Mouse (Mus musculus): ENCODE measurements around the gene Ranbp2.

The Ranbp2 gene

DNA sequence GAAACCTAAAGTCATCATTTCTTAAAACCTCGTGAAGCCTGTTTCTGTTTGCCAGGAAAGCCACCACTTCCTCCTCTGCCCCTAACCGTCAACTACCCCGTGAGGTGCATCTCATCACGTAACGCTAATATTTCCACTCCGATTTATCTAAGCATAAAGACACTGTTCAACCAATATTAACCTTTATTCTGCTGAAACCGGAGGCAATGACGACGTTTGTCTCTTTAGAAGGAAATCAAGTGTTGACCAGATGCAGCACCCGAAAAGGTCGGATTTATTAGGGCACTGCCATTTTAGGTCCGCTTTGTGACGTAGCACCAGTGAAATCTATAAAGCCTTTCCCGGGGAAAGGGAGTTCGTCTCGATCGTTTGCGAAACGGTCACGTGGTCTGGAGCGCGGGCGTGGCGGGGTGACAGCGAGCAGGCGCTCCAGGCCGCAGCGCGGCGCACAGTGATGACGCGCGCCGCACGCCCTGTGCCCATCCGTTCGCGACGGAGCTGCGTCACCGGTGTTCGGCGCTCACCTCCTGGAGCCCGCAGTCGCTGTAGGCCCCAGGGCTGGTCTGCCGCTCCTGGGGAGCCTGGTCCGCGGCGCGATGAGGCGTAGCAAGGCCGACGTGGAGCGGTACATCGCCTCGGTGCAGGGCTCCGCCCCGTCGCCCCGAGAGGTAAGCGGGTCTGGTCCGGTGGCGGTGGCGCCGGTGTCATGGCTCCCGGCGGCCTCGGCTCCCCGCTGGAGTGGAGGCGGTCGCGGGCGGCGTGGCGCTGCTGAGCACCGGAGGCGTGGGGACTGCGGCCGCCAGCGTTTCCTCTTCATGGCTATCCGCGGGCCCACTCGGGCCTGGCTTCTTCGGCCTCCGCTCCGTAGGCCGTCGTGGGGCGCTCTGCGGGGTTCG is at the start of gene Ranbp2:
TSS of gene Ranbp2 (plus strand) at position 537 of the 896 bp plus-strand sequence.
- DNase-seq (ENCODE audit: low read depth, low spot score): peak; percentile 94

DNA sequence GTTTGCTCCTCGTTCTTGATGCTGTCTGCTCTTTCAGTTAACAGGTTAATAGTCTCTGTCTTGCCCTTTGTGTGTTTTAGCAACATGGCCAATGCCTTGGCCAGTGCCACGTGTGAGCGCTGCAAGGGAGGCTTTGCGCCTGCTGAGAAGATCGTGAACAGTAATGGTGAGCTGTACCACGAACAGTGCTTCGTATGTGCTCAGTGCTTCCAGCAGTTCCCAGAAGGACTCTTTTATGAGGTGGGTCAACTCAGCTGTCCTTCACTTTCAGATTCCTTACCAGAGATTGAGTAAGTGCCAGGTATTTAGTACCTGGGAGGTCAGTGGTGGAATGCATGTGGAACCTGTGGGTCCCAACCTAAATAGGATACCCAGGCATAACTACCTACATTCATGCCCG is 47.8 kb upstream of the Ranbp2 start:
- no peak for DNase-seq (ENCODE audit: low read depth, low spot score)

DNA sequence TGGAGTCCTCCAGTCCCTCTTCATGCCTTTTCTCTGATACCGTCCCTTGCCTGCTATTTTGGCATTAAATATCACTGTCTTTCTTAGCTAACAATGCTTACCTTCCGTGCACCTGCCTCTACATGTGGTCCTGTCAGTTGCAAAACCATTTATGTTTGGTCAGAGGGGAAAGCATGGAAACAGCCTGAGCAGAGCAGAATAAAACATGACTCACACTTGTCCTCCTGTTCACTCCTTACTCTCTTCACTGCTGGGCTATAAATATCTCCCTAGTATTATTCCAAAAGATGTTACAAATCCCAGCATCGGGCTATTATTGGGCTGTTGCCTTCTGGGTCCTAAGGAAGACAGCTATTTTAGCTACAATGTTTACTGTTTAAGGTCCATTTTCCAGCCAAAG is 44.9 kb upstream of the Ranbp2 start:
- DNase-seq (ENCODE audit: low read depth, low spot score): no peak

DNA sequence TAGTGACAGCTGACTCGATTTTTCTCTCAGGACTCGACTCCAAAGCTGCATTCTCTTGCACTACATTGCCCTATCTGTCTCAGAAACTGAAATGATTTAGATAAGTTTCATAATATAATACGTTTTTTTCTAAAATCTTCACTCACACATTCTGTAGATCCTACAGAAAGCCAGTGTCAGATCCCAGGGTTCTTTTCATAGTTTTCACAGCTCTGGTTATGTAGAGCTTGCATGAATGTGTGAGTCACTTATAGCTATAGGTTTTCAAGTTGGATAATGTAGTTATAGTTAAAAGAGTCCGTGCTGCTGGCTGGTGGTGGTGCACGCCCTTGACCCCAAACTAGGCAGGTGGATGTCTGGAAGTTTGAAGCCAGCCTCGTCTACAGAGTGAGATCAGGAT is 42.1 kb upstream of the Ranbp2 start:
- DNase-seq (ENCODE audit: low read depth, low spot score): no peak

DNA sequence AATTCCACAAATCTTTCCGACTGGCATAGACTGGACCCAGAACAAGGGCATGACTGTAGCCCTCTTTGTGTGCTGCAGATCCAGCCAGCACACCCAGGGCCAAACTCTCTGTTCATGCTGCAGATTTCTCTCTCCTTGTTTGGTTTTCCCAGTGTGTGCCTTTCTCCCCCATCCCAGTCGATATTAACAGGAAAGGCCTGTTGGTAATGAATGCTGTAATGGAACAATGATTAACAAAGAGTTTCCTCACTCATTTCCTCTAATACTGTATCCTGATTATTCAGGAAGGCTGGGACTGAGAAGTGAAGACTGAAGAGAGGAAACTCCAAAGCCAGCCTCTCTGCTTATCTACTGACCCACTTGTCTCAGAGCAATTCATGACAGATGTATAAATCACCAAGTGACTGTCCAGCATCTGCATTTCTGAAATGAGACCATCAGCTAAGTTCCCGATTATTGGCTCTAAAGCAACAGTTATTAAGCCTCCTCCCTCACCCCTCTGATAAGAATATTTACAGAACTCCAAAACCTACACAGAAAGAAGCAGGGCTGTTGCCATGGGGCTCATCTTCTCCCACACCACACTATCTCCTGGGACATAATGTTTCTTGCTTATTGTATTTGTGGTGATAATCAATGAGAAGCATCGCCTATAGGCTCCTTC is 41.3 kb upstream of the Ranbp2 start:
- DNase-seq (ENCODE audit: low read depth, low spot score): no peak

DNA sequence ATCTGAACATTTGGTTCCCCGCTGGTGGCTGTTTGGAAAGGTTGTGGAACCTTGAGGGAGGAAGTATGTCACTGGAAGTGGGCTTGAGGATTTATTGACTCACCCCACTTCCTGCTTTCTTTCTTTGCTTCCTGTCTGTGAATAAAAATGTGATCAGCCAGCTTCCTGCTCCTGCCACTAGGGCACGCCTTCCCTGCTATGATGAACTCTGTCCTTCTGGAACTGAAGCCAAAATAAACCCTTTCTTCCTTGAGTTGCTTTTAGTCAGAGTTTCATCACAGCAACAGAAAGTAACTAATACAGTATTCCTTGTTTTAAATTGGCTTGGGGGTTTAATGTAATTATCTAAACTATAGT is 40.8 kb upstream of the Ranbp2 start:
- no peak for DNase-seq (ENCODE audit: low read depth, low spot score)

DNA sequence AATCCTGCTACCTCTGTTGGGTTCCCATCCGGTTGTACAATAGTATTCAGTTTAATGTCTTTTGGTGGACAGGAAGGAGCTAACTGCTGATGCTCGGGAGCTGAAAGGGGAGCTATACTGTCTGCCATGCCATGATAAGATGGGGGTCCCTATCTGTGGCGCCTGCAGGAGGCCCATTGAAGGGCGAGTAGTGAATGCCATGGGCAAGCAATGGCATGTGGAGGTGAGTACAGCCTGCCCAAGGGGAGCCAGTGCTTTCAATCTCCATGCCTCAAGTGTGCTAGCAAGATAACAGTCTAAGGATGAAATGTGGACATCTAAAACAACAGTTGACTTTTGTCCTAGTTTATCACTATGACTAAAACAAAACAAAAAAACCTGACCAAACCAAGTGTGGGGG is 34.4 kb upstream of the Ranbp2 start:
- DNase-seq (ENCODE audit: low read depth, low spot score): no peak

DNA sequence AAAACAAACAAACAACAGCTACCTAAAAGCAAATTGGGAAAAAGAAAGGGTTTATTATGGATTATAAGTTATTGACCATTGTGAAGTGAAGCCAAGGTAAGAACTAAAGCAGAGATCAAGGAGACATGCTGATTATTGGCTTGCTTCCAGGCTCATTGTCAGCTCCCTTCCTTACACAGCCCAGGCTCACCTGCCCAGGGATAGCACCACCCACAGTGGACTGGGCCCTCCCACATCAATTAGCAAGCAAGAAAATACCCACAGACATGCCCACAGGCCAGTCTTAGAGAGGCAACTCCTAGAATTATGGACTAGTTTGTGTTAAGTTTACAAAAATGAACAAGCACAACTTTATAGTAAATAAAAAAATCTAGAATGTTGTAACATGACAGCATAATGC is 33.9 kb upstream of the Ranbp2 start:
- no peak for DNase-seq (ENCODE audit: low read depth, low spot score)

DNA sequence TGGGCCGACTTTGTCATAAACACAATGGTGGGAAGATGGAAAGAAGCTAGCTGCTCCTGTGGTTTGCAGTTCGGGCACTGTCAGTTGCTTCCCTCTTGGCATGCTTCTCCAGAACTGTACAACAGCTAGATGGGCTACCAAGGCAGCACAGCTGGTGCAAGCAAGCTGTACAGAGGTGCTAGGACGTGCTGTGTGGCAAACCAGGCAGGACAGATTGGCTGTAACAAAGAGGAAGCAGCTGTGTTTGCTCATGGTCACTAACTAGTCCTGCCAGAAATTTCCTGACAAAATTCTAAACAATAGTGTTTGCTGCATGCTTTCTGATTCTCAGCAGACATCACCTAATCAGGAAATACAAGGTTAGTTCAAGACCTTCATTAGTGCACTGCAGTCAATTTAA is 30.0 kb upstream of the Ranbp2 start:
- DNase-seq (ENCODE audit: low read depth, low spot score): no peak

DNA sequence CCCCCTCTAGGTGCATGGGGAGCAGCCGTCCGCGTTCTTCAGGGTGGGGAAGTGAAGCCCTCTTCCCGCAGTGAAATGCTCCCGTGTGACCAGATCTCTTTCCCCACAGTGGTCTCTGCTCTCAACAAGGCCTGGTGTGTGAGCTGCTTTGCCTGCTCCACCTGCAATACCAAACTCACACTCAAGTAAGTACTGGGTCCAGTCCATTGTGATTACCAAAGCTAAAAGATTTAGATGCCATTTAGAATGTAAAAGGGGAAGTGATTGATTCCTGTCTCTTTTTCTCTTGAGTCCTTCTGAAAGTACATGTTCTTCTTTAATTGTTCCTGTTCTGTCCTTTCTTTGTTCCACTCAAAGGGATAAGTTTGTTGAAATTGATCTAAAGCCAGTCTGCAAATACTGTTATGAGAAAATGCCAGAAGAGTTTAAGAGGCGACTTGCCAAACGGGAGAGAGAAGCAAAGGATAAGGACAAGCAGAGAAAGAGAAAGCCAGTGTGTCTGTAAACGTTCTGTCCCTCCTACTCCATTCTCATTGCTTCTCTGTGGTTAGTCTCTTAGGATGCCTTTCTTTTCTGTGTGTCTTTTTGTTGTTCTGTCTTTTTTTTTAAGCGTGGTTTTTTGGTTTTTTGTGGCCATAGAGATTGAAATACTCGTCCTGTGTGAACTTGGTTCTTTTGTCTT is 28.3 kb upstream of the Ranbp2 start:
- DNase-seq (ENCODE audit: low read depth, low spot score): no peak

DNA sequence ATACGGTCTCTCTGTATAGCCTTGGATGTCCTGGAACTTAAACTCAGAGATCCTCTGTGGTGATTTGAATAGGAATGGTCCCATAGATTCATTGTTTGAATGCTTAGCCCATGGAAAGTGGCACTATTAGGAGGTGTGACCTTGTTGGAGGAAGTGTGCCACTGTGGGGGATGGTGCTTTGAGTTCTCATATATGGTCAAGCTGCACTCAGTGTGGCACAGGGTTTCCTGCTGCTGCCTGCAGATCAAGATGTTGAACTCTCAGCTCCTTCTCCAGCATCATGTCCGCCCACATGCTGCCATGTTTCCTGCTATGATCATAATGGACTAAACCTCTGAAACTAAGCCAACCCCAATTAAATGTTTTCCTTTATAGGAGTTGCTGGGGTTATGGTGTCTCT is 18.8 kb upstream of the Ranbp2 start:
- DNase-seq (ENCODE audit: low read depth, low spot score): no peak

DNA sequence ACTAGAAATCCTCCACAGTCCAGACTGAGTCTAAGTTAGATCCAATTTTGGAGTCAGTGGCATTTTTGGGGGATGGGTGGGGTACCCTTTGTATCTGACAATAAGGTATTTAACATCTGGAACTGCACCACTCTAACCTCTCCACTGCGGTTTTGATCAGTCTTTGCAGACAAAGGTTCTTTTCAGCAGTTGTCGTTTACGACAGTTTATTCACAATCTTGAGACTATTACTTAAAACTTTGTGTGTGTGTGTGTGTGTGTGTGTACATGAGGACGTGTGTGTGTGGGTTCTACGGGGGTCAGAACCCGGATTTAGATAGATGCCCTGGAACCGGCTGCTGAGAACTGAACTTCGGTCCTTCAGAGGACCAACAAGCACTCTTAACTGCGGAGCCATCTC is 870 bp upstream of the Ranbp2 start:
- DNase-seq (ENCODE audit: low read depth, low spot score): no peak

DNA sequence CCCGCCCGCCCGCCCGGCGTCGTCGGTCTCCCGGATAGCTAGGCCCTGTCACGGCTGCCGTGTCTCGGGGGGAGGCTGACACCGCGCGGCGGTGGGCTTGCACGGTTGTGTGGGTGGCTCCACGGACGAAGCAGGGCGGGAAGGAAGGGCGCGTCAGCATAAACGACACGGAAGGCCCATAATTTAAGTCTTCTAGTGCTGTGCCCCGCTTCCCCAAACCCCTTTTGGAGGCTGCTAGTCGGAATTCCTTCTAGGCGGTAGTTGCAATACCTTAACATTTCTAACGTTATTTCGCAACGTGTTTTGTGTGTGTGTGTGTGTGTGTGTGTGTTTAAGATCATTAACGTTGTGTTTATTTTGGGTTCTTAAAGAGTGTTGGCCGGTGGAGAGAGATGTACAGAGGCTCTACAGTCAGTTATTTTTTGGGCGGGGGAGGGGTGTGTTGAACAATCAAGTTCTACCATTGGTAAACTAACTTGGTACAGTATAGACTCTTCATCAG is 611 bp downstream of the Ranbp2 start:
- DNase-seq (ENCODE audit: low read depth, low spot score): no peak

DNA sequence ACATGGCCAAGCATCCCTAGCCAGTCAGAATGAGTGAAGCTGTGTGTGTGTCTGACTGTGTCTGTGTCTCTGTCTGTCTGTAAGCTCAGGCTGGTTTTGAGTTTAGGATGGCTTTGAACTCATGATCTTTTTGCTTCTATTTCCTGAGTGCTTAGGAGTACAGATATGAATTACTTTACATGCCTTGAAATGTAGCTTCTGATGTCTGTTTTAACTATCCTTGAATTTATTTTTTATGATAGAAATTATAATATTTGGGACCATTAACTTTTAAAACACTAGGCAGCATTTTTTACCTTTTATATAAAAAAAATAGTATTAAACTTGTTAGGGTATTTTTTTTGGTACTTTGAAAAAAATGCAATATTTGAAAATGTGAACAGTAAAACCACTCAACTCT is 4.9 kb downstream of the Ranbp2 start:
- no peak for DNase-seq (ENCODE audit: low read depth, low spot score)

DNA sequence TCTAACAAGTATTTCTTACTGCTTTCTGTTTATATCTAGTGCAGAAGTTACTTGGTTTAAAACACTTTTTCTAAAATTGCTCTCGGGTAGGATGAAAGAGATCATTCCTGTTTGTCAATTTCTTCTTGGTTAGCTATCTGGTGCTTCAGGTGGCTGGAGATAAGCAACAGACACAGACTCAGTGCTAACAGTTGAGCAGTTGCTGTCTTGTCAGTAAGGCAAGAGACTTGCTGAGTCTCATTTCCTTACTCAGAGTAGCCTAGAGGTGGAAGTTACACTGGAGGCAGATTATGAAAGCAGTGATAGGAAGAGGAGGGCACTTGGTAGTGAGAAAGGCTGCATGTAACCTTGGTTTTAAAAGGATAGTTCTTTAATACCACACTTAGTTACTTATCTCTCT is 5.5 kb downstream of the Ranbp2 start:
- DNase-seq (ENCODE audit: low read depth, low spot score): no peak

DNA sequence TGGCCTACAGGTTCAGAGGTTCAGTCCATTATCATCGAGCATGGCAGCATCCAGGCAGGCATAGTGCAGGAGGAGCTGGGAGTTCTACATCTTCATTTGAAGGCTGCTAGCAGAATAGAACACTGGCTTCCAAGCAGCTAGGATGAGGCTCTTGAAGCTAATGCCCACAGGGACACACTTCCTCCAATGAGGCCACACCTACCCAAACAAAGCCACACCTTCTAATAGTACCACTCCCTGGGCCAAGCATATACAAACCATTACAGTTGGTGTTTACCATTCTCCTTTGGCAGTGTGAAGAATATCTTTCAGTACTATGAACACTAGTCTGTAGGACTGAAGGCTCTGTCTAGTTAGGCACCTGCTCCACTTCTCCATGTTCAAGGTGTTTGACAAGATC is 13.2 kb downstream of the Ranbp2 start:
- no peak for DNase-seq (ENCODE audit: low read depth, low spot score)

DNA sequence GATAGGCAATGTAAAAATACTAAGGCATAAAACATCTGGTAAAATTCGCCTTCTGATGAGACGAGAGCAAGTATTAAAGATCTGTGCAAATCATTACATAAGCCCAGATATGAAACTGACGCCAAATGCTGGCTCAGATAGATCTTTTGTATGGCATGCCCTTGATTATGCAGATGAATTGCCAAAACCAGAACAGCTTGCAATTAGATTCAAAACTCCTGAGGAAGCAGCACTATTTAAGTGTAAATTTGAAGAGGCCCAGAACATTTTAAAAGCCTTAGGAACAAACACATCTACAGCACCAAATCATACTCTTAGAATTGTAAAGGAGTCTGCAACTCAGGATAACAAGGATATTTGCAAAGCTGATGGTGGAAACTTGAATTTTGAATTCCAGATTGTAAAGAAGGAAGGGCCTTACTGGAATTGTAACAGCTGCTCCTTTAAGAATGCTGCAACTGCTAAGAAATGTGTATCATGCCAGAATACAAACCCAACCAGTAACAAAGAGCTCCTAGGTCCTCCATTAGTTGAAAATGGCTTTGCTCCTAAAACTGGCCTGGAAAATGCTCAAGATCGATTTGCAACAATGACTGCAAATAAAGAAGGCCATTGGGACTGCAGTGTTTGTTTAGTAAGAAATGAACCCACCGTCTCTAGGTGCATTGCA is 30.5 kb downstream of the Ranbp2 start:
- no peak for DNase-seq (ENCODE audit: low read depth, low spot score)

DNA sequence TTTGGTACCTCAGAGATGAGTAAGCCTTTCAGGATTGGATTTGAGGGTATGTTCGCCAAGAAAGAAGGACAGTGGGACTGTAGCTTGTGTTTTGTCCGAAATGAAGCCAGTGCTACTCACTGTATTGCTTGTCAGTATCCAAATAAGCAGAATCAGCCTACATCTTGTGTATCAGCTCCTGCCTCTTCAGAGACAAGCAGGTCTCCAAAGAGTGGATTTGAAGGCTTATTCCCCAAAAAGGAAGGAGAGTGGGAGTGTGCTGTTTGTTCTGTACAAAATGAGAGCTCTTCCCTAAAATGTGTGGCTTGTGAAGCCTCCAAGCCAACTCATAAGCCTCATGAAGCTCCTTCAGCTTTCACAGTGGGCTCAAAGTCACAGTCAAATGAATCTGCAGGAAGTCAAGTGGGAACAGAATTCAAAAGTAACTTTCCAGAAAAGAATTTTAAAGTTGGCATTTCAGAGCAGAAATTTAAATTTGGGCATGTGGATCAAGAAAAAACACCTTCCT is 31.4 kb downstream of the Ranbp2 start:
- no peak for DNase-seq (ENCODE audit: low read depth, low spot score)

DNA sequence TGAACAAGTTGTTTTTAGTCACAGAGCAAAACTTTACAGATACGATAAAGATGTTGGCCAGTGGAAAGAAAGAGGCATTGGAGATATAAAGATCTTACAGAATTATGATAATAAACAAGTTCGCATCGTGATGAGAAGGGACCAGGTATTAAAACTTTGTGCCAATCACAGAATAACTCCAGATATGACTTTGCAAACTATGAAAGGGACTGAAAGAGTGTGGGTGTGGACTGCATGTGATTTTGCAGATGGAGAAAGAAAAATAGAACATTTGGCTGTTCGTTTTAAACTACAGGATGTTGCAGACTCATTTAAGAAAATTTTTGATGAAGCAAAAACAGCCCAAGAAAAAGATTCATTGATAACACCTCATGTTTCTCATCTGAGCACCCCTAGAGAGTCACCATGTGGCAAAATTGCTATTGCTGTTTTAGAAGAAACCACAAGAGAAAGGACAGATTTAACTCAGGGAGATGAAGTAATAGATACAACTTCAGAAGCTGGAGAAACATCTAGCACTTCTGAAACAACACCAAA is 33.3 kb downstream of the Ranbp2 start:
- no peak for DNase-seq (ENCODE audit: low read depth, low spot score)

DNA sequence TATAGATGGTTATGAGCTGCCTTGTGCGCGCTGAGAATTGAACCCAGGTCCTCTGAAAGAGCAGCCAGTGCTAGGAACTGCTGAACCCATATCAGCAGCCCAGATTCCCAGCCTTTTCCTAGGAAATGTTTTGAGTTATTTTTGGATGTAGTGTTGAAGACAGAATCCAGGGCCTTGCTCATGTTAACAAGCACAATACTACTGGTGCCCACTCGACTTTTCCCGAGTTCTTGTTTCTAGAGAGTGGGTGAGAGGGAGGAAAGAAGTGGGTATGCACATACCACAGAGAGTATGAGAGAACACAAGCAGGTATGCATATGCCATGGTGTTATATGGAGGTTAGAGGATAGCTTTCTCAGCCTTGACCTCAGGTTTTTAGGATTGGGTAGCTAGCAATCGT is 44.3 kb downstream of the Ranbp2 start:
- no peak for DNase-seq (ENCODE audit: low read depth, low spot score)

DNA sequence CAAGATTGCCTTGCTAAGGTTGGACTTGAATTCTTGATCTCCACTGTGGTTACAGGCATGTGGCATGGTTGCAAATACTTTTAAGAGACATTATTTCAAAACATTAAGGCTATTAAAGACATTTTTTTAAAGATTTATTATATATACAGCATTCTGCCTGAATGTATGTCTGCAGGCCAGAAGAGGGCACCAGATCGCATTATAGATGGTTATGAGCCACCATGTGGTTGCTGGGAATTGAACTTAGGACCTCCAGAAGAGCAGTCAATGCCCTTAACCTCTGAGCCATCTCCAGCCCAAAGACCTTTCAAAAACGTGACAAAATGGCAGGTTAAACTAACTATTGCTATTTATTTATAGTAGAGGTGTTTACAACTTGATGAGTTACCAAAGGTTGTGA is 48.9 kb downstream of the Ranbp2 start:
- DNase-seq (ENCODE audit: low read depth, low spot score): no peak

DNA sequence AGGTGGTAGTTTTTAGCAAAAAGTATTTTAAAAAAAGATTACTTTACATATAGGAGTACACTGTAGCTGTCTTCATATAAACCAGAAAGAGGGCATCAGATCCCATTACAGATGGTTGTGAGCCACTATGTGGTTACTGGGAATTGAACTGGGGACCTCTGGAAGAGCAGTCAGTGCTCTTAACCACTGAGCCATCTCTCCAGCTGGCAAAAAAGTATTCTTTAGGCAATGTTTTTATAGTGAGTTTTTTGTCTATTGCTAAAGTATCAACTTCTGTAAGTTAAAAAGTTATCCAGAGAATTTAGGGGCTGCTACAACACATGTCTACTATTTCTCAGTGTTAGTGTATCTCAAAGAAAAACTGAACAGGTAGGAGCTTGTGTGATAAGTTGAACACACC is 50.0 kb downstream of the Ranbp2 start:
- DNase-seq (ENCODE audit: low read depth, low spot score): no peak

Measured in retina, adult 2 months (tissue).